Mouse (Mus musculus): ENCODE results near the gene Stxbp1. TPM values are rescaled to one million over a fixed set of nuclear protein-coding genes. Genes with fewer than 3 reads are reported as not detected.

Stxbp1 gene
- polyA plus RNA-seq, 1 experiment from 2014 or later: 22.3 TPM

DNA sequence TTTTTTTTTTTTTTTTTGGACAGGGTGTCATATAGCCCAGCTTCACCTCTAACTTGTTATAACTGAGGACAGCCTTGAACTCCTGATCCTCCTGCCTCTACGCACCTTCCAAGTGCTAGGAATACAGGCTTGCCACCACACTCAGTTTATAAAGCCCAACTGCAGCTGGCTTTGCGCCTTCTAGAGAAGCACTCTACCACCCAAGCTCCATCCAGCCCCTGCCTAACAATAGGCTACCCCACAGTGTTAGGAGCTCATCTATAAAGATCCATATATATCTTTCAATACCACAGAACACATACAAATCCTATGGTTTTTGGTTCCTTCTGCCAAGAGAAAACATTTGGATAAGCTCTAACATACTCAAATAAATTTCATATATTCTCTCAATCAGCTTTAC, 30.5 kb downstream of the Stxbp1 start:
- no peak overlapping the region for H3K4me3 ChIP-seq
- 85% methylated on average over 2 of the region's 2 CpGs for WGBS
- no peaks in the 10 kb centered on the region for H3K9me3 ChIP-seq
- no peak for ATAC-seq (ENCODE audit: borderline replicate concordance, extremely low read depth, low FRiP score, low TSS enrichment)
- H3K36me3 ChIP-seq: 0 out of 2 replicates have a peak, but pooled peaks cover 5% of the 10 kb centered on the region
- H3K4me1 ChIP-seq: peaks cover 25% of the 10 kb centered on the region
- H3K9ac ChIP-seq: no peak overlapping the region
- H3K27me3 ChIP-seq: no peaks in the 10 kb centered on the region
- no peak overlapping the region for H3K4me2 ChIP-seq
- no peak overlapping the region for H3K27ac ChIP-seq

DNA sequence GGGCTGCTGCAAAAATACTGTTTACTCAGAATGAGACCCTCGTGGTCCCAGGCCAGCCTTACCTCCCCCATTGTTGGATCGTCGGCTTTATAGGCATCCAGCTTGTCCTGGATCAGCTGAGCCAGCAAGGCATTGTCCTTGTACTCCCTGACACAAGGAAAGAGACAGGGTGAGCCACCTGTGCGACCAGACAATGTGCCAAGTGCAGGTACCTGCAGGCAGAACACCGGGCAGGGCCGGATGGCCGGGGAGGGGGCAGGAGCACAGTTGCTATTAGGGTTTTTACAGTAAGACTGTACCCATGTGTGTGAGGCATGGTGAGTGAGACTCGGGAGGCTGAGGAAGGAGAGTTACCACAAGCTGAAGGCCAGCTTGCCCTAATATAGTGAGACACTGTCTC, 35.1 kb downstream of the Stxbp1 start:
- no peaks in the 10 kb centered on the region for H3K27me3 ChIP-seq
- 57% methylated on average over 8 of the region's 8 CpGs for WGBS
- peaks cover 24% of the 10 kb centered on the region for H3K36me3 ChIP-seq
- no peak overlapping the region for H3K4me3 ChIP-seq
- no peak overlapping the region for H3K27ac ChIP-seq
- H3K4me1 ChIP-seq: peaks cover 16% of the 10 kb centered on the region
- H3K9ac ChIP-seq: no peak overlapping the region
- H3K9me3 ChIP-seq: no peaks in the 10 kb centered on the region
- no peak overlapping the region for H3K4me2 ChIP-seq
- ATAC-seq (ENCODE audit: borderline replicate concordance, extremely low read depth, low FRiP score, low TSS enrichment): no peak

- Histone ChIP-seq H3K36me3 (peaks cover 22% of the 10 kb centered on the region), H3K9ac (no peak overlapping the region), H3K4me2 (no peak overlapping the region), H3K4me1 (peaks cover 10% of the 10 kb centered on the region; the same call in 1 of the 2 replicates), H3K27me3 (no peaks in the 10 kb centered on the region), H3K27ac (no peak overlapping the region), H3K4me3 (no peak overlapping the region), H3K9me3 (no peaks in the 10 kb centered on the region)
- ATAC-seq (ENCODE audit: borderline replicate concordance, extremely low read depth, low FRiP score, low TSS enrichment): no peak
- 83% methylated on average over 14 of the region's 14 CpGs for WGBS
These were observed 38.1 kb downstream of the Stxbp1 start for GRCm38 (mm10) chr2:32808816-32809566.

DNA sequence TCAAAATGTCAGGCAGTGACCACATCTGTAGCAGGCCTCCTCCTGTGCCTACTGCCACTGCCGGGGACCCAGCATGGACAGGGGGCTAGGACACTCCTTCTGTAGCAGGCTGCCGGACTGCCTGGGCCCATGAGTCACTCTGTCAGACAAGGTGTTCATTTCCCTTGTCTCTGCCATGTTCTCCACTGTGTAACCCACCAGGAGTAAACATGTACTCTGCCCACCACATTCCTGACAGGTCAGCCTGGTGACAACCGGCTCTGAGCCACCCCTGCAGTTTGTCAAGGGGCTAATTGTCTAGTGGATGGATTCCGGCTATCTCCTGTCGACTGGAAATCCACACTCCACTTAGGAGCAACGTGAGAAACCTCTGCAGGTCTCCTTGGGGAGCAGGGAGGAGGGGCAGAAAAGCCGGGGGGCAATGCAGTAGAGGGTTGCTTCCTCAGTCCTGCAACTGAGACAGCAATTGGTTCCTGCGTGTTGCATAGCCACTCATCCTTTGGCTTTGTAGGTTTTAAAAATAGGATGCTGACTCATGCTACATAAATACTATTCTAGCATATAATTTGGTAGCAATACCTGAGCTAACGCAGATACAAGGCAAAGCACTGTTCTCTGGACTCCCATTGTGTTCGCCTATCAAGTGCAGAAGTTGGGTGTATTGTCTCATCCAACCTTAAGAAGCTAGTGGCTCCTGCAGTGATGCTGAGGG, 48.6 kb downstream of the Stxbp1 start:
- Histone ChIP-seq H3K4me1 (no peaks in the 10 kb centered on the region), H3K4me3 (no peak overlapping the region), H3K27ac (no peak overlapping the region), H3K9me3 (no peaks in the 10 kb centered on the region), H3K4me2 (no peak overlapping the region), H3K36me3 (peaks cover 14% of the 10 kb centered on the region), H3K9ac (no peak overlapping the region), H3K27me3 (no peaks in the 10 kb centered on the region)
- ATAC-seq (ENCODE audit: borderline replicate concordance, extremely low read depth, low FRiP score, low TSS enrichment): no peak
- WGBS: 52% methylated on average over 10 of the region's 10 CpGs

- Histone ChIP-seq H3K9ac (no peak overlapping the region), H3K36me3 (peaks cover 14% of the 10 kb centered on the region), H3K4me1 (peaks cover 13% of the 10 kb centered on the region), H3K9me3 (no peaks in the 10 kb centered on the region), H3K27me3 (no peaks in the 10 kb centered on the region), H3K27ac (no peak overlapping the region), H3K4me3 (no peak overlapping the region), H3K4me2 (no peak overlapping the region)
- 85% methylated on average over 13 of the region's 13 CpGs for WGBS
- no peak for ATAC-seq (ENCODE audit: borderline replicate concordance, extremely low read depth, low FRiP score, low TSS enrichment)
These were observed 51.2 kb downstream of the Stxbp1 start for GRCm38 (mm10) chr2:32795748-32796418.

DNA sequence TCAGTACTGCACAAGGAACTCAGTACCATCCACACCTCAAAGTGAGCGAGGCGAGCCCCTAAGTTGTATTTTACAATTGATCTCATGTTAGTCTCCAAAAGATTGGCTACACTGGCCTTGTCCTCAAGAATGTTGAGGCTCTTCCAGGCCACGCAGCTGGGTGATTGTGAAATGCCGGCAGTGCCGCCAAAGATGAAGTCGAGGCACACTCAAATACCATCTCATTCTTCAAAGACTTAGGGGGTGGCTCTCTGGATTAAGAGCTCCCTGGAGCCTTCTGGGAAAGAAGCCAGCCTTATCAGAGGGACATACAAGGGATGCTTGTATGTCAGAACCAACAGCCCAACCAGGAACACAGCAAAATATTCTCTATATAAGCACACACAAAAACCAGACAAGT, 55.7 kb downstream of the Stxbp1 start:
- no peak overlapping the region for H3K4me3 ChIP-seq
- no peak overlapping the region for H3K9ac ChIP-seq
- peaks cover 22% of the 10 kb centered on the region for H3K4me1 ChIP-seq
- no peaks in the 10 kb centered on the region for H3K27me3 ChIP-seq
- no peak overlapping the region for H3K4me2 ChIP-seq
- H3K27ac ChIP-seq: peak overlapping the region; percentile 41
- WGBS: 39% methylated on average over 6 of the region's 6 CpGs
- H3K36me3 ChIP-seq: 0 out of 2 replicates have a peak, but pooled peaks cover 3% of the 10 kb centered on the region
- ATAC-seq (ENCODE audit: borderline replicate concordance, extremely low read depth, low FRiP score, low TSS enrichment): peak; percentile 33; the same call in 1 of the 2 replicates
- no peaks in the 10 kb centered on the region for H3K9me3 ChIP-seq

DNA sequence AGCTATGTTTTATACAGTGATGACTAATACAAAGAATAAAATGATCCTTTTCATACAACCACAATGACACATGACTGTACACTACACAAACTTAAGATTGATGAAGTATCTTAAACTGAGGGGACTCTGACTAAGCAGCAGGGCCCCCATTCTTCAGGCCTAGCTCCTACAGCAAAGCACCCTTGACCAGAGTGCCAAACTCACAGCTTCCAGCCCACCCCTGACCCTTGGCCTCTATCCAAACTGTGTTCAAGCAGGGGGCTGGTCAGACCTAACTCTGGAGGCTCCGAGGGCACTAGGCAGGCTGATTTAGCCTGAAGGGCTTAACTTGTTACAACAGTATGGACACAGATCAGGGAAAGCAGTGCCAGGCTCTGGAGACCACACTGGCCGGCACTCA, 58.5 kb downstream of the Stxbp1 start:
- H3K27ac ChIP-seq: no peak overlapping the region
- H3K27me3 ChIP-seq: no peaks in the 10 kb centered on the region
- no peak overlapping the region for H3K4me2 ChIP-seq
- peaks cover 22% of the 10 kb centered on the region for H3K4me1 ChIP-seq
- H3K4me3 ChIP-seq: no peak overlapping the region
- ATAC-seq (ENCODE audit: borderline replicate concordance, extremely low read depth, low FRiP score, low TSS enrichment): 0 out of 2 replicates have a peak, but pooled peaks have one; percentile 15
- no peaks in the 10 kb centered on the region for H3K9me3 ChIP-seq
- no peaks in the 10 kb centered on the region for H3K36me3 ChIP-seq
- 30% methylated on average over 2 of the region's 2 CpGs for WGBS
- no peak overlapping the region for H3K9ac ChIP-seq

DNA sequence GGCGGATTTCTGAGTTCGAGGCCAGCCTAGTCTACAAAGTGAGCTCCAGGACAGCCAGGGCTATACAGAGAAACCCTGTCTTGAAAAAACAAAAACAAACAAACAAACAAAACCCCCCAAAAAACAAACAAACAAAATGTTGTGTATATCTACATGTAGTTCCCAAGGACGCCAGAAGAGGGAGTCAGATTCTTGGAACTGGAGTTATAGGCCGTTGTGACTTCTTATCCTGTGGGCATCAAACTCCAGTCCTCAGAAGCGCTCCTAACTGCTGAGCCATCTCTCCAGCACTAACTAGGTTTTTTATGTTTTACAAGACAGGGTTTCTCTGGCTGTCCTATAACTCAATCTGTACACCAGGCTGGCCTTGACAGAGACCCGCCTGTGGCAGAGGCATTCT, 59.9 kb downstream of the Stxbp1 start:
- no peaks in the 10 kb centered on the region for H3K9me3 ChIP-seq
- WGBS: 61% methylated on average over 6 of the region's 6 CpGs
- no peak for ATAC-seq (ENCODE audit: borderline replicate concordance, extremely low read depth, low FRiP score, low TSS enrichment)
- H3K36me3 ChIP-seq: no peaks in the 10 kb centered on the region
- no peak overlapping the region for H3K27ac ChIP-seq
- no peak overlapping the region for H3K4me3 ChIP-seq
- H3K4me2 ChIP-seq: no peak overlapping the region
- H3K9ac ChIP-seq: no peak overlapping the region
- H3K4me1 ChIP-seq: peaks cover 21% of the 10 kb centered on the region
- no peaks in the 10 kb centered on the region for H3K27me3 ChIP-seq

GRCm38 (mm10) chr2:32784048-32784681, 62.9 kb downstream of the Stxbp1 start, which contains the start of gene Cfap157:
TSS of gene Cfap157 (minus strand) at chr2:32784428.
- H3K4me2 ChIP-seq: no peak within 1 kb of the TSS
- ATAC-seq (ENCODE audit: borderline replicate concordance, extremely low read depth, low FRiP score, low TSS enrichment): no peak

GRCm38 (mm10) chr2:32781710-32782109, 65.3 kb downstream of the Stxbp1 start:
- WGBS: 67% methylated on average over 6 of the region's 6 CpGs
- no peak for ATAC-seq (ENCODE audit: borderline replicate concordance, extremely low read depth, low FRiP score, low TSS enrichment)

More at GRCm38 (mm10) chr2:32784048-32784681, 62.9 kb downstream of the Stxbp1 start, which contains the start of gene Cfap157:
- Histone ChIP-seq H3K27ac (no peak within 1 kb of the TSS), H3K9ac (no peak within 1 kb of the TSS), H3K36me3 (no peaks in the 10 kb centered on the region), H3K4me1 (peaks cover 8% of the 10 kb centered on the region; the same call in 1 of the 2 replicates), H3K9me3 (no peaks in the 10 kb centered on the region), H3K4me3 (no peak within 1 kb of the TSS), H3K27me3 (no peaks in the 10 kb centered on the region)
- 49% methylated on average over 4 of the region's 4 CpGs for WGBS

DNA sequence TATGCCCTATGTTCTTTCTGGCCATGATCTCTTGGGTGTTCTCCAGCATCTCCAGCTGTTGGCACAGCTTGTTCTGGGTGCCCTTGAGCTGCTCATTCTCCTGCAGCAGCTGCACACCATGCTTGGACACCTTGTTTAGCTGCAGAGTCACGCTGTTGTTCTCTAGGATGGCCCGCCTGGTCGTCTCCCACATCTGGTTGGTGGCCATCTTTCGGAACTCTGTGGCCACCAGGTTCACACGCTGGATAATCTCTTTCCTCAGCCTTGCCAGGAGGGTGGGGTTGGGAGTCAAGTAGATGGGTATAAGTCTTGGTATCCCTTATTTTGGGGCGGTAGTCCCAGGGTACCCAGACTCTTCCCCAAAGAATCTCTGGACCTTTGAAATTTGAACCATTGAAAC, 67.3 kb downstream of the Stxbp1 start:
- Histone ChIP-seq H3K4me2 (no peak overlapping the region), H3K27ac (no peak overlapping the region), H3K36me3 (no peaks in the 10 kb centered on the region), H3K9me3 (no peaks in the 10 kb centered on the region), H3K9ac (no peak overlapping the region), H3K4me3 (no peak overlapping the region), H3K4me1 (peaks cover 14% of the 10 kb centered on the region), H3K27me3 (no peaks in the 10 kb centered on the region)
- ATAC-seq (ENCODE audit: borderline replicate concordance, extremely low read depth, low FRiP score, low TSS enrichment): no peak
- WGBS: 91% methylated on average over 6 of the region's 6 CpGs

More at GRCm38 (mm10) chr2:32781710-32782109, 65.3 kb downstream of the Stxbp1 start:
- Histone ChIP-seq H3K36me3 (no peaks in the 10 kb centered on the region), H3K27ac (no peak overlapping the region), H3K4me2 (no peak overlapping the region), H3K9ac (no peak overlapping the region), H3K27me3 (no peaks in the 10 kb centered on the region), H3K4me3 (no peak overlapping the region), H3K4me1 (0 out of 2 replicates have a peak, but pooled peaks cover 3% of the 10 kb centered on the region), H3K9me3 (no peaks in the 10 kb centered on the region)

Data from lung, embryonic 15.5 days (tissue).